Mouse (Mus musculus): ENCODE data around the gene 4931422A03Rik. TPM values are rescaled to one million over a fixed set of nuclear protein-coding genes. Genes with fewer than 3 reads are reported as not detected.
"Not testable (repeated sequence)": the region's sequence is repeated elsewhere in the genome, so short reads cannot be mapped to it uniquely, and the experiment has no call there.

Gene 4931422A03Rik
- total RNA-seq (2022): not detected

GRCm38 (mm10) chr2:104028139-104028723 lies at the start of gene 4931422A03Rik:
Gene 4931422A03Rik, minus strand, starts transcription at chr2:104028361.
- DNase-seq: no peak

- peak; percentile 44 for DNase-seq
These were observed 41.6 kb upstream of the 4931422A03Rik start, which contains the start of gene Cd59b for GRCm38 (mm10) chr2:104069704-104070185. Gene Cd59b, plus strand, starts transcription at chr2:104069849.

DNA sequence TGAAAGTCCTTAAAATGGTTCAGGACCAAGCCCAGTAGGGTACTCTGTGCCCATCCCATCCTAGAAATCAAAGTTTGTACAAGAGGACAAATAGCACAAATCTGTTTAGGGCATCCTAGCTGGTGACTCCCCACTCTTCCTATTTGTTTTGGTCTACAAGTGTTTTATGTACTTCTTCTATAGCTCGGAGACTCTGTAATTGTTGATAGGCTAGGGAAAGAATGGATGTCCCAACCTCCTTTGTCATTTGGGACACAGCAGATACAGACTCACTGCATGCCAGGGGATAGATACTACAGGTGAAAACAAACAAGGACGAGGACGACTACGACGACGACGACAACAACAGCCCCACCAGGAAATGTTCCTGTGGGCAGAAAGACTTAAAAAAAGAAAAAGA lies 40.3 kb upstream of the 4931422A03Rik start, which contains the start of gene Gm10799:
TSS of gene Gm10799 (minus strand) at position 101 of the 400 bp plus-strand sequence.
- DNase-seq: not testable (repeated sequence)

DNA sequence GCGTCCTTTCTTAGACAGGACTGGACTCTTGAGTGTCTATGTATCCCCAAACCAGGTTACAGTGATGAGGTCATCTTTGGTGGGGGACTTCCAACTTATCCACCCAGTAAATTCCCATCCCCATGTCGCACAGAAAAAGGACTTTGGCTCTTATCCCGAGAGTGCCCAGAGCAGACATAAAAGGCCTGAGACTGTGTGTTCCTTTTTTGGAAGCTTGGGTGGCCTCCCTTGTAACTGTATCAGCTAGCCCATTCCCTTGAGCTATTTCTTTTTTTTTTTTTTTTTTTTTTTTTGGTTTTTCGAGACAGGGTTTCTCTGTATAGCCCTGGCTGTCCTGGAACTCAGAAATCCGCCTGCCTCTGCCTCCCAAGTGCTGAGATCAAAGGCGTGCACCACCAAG lies 37.4 kb upstream of the 4931422A03Rik start, which contains the start of gene Gm10912:
TSS of gene Gm10912 (plus strand) at position 301 of the 400 bp plus-strand sequence.
- DNase-seq: not testable (repeated sequence)

DNA sequence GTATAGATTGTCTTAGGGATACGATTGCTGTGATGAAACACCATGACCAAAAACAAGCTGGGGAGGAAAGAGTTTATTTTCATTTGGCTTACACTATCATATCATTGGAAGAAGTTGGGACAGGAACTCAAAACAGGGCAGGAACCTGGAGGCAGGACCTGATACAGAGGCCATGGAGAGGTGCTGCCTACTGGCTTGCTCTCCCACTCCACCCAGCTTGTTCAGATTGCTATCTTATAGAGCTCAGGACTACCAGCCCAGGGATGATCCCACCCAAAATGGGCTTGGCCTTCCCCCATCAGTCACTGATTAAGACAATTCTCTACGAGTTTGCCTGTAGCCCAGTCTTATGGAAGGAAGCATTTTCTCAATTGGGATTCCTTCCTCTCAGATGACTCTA lies 36.0 kb upstream of the 4931422A03Rik start:
- DNase-seq: no peak

- no peak for DNase-seq
These were observed 34.5 kb upstream of the 4931422A03Rik start for GRCm38 (mm10) chr2:104062665-104063064.

DNA sequence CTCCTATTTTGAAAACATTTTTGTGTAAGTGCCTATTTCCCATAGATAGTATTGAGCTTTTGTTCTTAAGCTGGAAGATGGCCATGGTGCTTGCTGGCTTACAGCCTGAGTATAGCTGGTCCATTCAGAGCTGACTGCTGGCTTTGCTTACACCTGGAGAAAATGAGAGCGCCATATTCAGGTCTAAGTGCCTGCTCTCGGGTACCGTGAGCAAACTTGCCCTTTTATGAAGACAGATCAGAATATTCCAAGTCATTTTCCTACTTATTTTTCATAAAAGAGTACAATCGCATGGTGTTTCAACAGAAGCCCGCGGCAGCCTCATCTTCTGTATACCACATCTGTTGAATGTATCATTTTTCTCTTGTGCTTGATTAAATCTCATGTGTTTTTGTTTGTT lies 32.8 kb upstream of the 4931422A03Rik start:
- DNase-seq: no peak

- DNase-seq: no peak
These were observed 31.6 kb upstream of the 4931422A03Rik start for GRCm38 (mm10) chr2:104059786-104060185.

- no peak for DNase-seq
These were observed 30.8 kb upstream of the 4931422A03Rik start for GRCm38 (mm10) chr2:104058954-104059353.

GRCm38 (mm10) chr2:104058381-104058780 lies 30.2 kb upstream of the 4931422A03Rik start:
- DNase-seq: no peak

DNA sequence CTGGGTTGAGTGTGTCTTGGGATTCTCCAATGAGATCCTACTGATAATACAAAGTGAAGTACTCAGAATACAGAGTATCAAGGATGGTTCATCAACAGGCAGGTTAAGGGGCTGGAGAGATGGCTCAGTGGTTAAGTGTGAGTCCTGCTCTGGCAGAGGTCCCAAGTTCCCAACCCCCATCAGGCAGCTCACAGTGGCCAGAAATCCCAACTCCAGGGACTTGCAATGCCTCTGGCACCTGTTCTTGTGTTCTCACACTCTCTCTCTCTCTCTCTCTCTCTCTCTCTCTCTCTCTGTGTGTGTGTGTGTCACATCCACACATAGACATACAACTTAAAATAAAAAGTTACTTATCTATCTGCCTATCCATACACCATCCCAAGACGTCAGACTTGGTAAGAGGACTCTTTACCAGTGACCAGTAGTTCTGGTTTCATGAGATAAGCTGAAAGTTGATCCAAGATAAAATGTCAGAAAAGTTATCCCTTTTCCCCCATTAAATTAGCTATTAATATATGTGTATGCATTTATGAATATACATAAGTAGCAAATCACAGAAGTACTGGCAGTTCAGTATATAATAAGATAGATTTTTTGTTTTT lies 16.4 kb upstream of the 4931422A03Rik start:
- no peak for DNase-seq

DNA sequence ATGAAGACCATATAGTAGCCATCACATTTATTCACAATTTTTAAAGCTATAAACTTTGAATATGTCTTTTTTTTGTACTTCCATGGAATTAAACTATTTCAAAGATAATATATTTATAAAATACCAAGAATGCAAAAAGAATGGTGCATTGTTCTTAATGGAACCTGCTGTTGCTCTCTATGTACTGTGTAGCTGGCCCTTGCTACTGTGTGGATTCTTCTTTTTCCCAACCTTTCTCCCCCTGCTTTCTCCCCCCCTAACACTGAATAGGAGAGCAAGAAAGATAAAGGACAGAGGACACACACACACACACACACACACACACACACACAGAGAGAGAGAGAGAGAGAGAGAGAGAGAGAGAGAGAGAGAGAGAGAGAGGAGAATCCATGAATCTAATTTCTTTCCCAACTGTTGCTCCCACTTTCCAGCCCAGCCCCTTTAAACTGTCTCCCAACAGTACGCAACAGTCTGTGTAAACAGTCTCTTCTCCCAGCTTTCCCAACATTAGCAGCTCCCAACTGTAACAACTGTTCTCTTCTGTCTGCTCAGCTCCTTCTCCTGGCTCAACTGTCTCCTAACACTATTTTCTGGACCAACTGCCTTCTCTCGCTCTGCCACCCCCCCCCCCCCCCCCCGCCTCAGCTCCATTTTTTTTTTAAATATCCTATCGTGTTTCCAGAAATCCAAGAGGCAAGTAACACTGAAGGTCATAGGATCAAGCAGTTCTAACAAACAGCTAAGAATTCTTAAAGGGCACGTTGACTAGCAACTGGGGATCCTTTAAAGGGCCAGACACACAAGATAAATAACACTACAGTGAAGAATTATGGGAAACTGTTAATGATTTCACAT lies 15.7 kb upstream of the 4931422A03Rik start:
- DNase-seq: no peak

- no peak for DNase-seq
These were observed 14.6 kb upstream of the 4931422A03Rik start for GRCm38 (mm10) chr2:104042766-104043165.

- DNase-seq: peak; percentile 26
These were observed 13.5 kb upstream of the 4931422A03Rik start for GRCm38 (mm10) chr2:104041632-104042031.

GRCm38 (mm10) chr2:104038236-104038635 lies 10.1 kb upstream of the 4931422A03Rik start:
- no peak for DNase-seq

GRCm38 (mm10) chr2:104036316-104036715 lies 8.2 kb upstream of the 4931422A03Rik start:
- DNase-seq: no peak

DNA sequence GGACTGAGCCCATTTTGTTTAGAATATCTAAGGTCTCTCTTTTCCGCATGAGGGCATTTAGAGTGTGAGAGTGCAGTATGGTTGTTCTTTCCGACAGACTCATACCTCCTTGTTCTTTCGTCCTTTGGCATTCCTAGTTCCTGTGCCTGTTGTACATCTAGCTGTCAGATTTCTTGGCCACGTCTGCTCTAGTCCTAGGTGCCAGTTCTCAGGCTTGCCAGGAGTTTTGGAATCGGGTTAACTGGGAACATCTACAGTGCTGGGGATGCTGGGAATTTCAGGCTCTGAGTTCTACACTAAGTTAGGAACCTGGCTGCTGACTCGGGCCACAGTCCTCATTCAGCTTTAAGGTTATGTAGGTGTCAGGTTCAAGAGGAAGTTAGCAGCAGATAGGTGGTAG lies 7.4 kb upstream of the 4931422A03Rik start:
- DNase-seq: no peak

GRCm38 (mm10) chr2:104034832-104035472 lies 6.8 kb upstream of the 4931422A03Rik start:
- DNase-seq: peak; percentile 53

GRCm38 (mm10) chr2:104032056-104032455 lies 3.9 kb upstream of the 4931422A03Rik start:
- DNase-seq: no peak

DNA sequence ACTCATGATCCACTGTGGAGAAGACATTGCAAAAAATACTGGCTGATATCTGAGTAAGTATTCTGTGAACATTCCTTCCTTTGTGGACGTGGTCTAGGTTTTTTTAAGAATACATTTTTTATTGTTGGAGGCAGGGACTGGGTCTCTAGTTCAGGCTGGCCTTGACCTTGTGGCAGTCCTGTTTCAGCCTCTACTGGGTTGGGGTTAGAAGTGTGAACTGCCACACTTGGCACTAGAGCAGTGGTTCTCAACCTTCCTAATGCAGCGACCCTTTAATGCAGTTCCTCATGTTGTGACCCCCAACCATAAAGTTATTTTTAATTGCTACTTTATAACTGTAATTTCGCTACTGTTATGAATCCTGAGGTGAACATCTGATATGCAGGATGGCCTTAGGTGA lies 2.2 kb upstream of the 4931422A03Rik start:
- no peak for DNase-seq

GRCm38 (mm10) chr2:104029074-104029473 lies 913 bp upstream of the 4931422A03Rik start:
- no peak for DNase-seq

DNA sequence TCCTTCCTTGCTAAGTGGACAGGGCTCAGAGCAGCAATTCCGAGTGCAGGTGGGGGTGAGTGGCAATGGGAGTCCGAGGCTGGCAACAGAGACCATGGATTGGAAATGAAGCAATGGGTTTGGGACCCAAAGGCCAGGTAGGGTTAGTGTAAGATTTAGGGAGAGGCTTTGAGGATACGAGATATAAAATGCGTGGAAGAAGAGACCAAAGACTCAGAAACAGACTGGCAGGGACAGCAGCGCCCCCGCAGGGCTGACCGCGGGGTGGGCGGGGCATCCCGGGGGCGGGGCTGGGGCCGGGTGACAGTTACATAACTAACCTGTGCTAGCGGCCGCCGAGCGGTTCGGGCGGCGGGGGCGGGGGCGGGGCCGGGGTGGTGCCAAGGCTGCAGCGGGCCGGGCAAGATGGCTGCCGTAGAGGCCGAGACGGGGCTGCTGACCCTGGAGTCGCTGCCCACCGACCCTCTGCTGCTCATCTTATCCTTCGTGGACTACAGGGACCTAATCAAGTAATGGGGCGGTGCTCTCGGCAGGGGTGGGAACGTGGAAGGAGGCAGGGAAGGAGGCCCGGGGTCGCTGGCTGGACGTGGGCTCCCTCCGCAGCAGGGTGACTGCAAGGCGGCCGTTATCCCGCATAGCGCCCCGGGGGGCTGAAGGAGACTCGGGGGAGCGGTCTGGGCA lies 563 bp downstream of the 4931422A03Rik start, which contains the start of gene Fbxo3:
TSS of gene Fbxo3 (plus strand) at position 264 of the 681 bp plus-strand sequence.
- peak; percentile 87 for DNase-seq

Measured in adrenal gland, adult 8-10 months (tissue).